Mouse (Mus musculus) cerebellum, postnatal 36 days (tissue): ENCODE measurements at regions not wholly inside any gene's neighbourhood (a gene's known extent, or its start where the extent isn't known, plus 50 kb on each side); places are given as distances from the start of the nearest gene placed in this dataset.
"Not testable (repeated sequence)": the region's sequence is repeated elsewhere in the genome, so short reads cannot be mapped to it uniquely, and the experiment has no call there.

Source experiments
- DNase-seq, 2 experiments: peaks; one replicate each; pipeline ENCODE4 v3.0.0; 2021 to 2022; ENCODE audit warnings: mixed read lengths in 2 of 2

GRCm38 (mm10) chr12:40898414-40899027 lies 125.4 kb upstream of the Immp2l start:
- DNase-seq: peak; percentile 42 to 44

GRCm38 (mm10) chr12:40905650-40906338 lies 118.1 kb upstream of the Immp2l start:
- no peak for DNase-seq

- DNase-seq: no peak
Measured at GRCm38 (mm10) chr12:40906807-40907206, 117.1 kb upstream of the Immp2l start.

DNA sequence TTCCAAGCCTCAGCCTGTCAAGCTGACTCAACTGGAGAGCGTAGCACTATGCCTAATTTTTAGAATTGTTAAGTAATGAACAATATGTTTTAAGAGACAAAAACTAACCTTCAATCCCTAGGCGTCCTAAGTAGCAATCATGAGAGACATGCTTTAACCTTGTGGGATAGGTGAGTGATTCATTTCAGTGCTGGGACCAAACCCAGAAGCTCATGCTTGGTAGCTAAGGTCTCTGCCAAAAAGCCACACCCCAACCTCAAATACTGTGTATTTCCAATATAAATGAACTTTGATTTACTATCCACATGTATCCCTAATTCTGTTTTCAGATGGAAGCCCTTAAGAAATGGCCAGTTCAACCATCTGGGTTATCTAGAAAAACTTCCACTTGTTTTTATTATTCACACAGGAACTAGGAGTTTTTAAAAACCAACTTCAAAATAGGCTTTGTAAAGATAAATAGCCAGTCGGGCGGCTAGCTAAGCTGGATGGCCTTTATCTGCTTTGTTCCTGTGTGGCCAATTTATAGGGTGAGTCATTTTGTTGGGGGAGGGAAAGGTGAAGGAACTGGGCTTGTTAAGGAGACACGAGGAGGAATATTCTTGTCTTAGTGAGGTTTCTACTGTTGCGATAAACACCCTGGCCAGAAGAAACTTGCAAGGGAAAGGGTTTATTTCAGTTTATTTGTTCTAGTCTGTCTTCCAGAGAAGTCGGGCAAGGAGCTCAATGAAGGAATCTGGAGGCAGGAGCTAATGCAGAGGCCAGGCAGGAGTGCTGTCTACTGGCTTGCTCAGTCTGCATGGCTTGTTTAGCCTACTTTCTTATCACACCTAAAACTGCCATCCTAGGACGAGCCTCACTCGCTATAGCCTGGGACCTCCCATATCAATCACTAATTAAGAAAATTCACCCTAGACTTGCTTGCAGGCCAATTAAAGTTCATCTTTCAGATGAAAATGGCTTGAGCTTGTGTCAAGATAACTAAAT lies 114.8 kb upstream of the Immp2l start:
- DNase-seq: no peak

GRCm38 (mm10) chr12:40917486-40917885 lies 106.4 kb upstream of the Immp2l start:
- no peak for DNase-seq

DNA sequence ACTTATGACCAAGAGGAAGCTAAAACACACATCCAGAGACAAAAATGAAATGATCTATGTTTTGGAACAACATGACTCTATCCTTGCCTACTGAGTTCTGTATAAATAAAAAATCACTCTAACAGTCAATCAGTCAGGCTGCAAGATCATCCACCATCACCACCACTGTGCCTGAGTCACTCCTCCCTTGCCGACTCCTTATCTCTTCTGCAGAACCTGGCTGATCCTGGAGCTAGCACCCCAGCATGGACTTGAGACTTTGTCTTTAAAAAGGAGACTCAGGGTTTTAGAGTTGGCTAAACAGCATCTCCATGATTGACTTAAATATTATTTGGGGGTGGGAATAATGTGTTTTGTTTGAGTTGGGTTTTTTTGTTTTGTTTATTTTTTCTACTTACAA lies 101.9 kb upstream of the Immp2l start:
- no peak for DNase-seq

- no peak for DNase-seq
Measured at GRCm38 (mm10) chr12:40926681-40927080, 97.2 kb upstream of the Immp2l start.

DNA sequence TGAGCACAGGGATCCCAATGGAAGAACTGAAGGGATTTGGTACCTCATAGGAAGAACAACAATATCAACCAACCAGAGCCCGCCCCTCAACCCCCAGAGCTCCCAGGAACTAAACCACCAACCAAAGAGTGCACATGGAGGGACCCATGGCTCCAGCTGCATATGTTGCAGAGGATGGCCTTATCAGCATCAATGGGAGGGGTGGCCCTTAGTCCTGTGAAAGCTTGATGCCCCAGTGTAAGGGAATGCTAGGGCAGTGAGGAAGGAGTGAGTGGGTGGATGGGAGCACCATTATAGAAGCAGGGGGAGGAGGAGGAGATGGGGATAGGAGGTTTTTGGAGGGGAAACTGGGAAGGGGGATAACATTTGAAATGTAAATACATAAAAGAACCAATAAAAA lies 94.5 kb upstream of the Immp2l start:
- DNase-seq: not testable (repeated sequence)

DNA sequence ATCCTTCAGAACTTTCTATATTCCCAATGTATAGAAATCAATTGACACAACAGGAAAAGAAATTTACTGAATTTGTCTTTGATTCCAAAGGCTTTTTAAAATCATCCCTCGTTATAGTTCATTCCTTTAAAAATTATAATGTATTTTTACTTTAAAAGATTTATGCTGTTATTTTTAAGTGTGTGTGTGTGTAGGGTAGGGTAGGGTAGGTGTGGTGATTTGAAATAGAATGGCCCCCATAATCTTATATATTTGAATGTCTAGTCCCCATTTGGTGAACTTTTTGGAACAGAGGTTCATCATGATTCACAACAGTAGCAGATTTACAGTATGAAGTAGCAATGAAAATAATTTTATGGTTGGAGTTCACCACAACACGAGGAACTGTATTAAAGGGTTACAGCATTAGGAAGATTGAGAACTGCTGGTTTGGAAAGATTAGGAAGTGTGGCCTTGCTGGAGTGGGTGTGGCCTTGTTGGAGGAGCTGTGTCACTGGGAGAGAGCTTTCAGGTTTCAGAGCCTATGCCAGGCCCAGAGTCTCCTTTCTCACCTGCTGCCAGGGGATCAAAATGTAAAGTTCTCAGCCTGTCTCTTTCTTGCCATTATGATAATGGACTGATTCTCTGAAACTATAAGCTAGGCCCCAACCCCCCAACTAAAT lies 88.7 kb upstream of the Immp2l start:
- DNase-seq: no peak

- DNase-seq: no peak
Measured at GRCm38 (mm10) chr12:40937037-40937436, 86.9 kb upstream of the Immp2l start.

DNA sequence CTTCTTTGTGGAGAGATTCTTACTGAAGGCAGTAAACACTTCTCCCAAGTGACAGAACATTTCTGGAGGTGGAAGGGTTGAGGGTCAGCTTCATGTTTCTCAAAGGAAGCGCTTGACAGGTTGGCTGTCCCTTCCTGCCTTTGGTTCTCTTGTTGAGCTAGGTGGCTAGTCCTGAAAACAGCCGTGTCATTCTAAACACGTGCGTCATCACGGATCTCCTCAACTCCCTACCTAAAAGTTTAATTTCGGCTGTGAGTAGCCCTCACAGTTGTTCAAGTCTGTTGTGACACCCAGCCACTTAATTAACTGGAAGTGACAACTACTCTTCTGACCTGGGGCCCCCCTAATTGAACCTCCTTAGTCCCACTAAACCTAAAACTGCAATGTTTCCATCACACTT lies 77.0 kb upstream of the Immp2l start:
- no peak for DNase-seq

DNA sequence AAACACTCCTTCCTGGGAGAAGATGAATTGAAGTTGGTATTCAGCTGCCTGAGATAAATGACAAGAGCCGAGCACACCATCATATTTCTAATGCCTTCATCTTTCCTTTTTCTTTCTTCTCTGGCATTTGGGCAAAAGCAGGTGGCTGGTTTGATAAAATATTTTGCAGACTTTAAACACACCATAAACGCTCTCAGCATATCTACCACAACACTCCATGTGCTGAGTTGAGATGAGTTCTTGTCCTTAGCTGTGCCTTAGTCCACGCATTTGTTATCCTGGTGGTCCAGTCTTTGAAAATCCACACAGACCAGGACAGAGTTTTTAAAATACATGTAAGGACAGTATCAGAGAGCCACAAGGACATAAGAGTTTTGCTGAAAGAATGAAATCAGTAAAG lies 74.3 kb upstream of the Immp2l start:
- no peak for DNase-seq

DNA sequence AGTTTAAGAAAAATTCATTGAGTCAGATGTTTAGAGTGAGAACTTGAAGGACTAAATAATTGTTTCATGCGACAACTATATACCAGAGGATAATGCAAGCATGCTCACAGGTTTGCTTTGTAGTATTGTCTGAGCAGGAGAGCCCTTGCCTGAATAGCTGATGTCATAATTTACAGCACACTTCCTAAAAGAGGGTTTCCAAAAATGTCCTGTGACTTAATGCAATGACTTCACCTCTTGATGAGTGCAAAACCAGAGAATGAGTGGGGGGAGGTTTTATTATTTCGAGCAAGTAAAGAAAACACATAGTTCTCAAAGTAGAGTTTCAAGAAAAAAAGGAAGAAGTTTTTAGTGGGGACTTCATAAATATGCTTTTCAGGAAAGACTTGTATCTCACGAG lies 65.4 kb upstream of the Immp2l start:
- DNase-seq: no peak

DNA sequence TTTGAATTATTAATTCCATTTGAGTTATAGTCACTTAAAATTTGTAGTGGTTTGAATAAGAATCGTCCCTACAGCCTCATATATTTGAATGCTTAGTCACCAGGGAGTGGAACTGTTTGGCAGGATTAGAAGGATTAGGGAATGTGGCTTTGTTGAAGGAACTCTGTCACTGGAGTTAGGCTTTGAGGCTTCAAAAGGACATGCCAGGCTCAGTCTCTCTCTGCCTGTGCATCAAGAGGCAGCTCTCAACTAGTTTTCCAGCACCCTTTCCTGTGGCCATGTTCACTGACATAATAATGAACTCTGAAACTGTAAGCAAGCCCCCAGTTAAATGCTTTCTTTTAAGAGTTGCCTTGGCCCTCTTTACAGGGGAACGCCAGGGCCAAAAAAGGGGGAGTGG lies 58.9 kb upstream of the Immp2l start:
- DNase-seq: no peak

DNA sequence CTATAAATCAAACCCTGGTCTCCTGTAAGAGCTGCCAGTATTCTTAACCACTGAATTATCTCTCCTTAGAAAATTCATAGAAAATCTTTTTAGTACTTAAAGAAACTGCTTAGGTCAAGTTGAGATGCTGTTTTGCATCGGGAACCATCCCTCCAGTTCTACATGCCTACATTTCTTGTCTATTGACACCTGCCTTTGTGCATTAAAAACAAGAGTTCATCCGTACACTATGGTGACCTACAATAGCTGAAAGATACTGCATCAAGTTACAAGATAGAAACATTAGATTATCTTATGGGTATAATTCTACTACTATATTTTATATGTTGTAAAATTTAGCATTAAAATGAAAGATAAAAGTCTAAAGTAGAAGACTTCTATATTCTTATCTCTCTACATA lies 57.6 kb upstream of the Immp2l start:
- no peak for DNase-seq

DNA sequence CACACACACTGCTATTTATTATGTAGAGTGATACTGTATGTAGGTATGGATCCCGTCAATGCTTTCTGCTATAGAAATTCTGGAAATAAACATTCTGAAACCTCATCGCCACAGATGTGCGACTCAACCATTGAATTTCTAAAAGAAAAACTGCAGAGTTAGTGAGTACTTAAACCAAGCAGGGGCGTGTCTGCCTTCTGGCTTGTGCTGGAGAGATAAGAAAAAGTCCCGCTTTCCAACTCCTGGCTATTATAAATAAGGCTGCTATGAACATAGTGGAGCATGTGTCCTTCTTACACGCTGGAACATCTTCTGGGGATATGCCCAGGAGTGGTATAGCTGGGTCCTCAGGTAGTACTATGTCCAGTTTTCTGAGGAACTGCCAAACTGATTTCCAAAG lies 57.2 kb upstream of the Immp2l start:
- DNase-seq: not testable (repeated sequence)

DNA sequence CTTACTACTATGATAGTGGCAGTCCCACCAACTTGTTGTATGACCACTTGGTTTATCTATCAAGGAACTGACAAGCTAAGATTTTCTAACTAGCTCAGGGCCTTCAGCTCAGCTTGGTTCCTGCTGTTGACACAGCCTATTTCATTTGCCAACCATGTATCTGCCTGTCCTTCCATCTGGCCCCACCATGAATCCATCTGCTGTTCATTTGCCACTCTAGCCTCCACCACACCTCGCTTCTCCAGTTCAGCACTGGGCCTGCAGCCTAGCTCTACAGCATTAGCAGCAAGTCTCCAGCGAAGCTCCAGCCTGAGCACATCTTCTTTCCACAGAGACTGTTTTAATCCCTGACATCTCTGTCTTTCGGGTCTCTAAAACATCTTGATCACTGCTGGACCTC lies 51.0 kb upstream of the Immp2l start:
- DNase-seq: peak; percentile 69 to 72
